Mouse (Mus musculus) stomach, embryonic 16.5 days (tissue): ENCODE results near the gene Padi2. TPM values are rescaled to one million over a fixed set of nuclear protein-coding genes. Genes with fewer than 3 reads are reported as not detected.

ENCODE experiments used
- ATAC-seq: fragments of 200-750 bp; cut with Nextera tagmentation; 2 replicates; pipeline ENCODE4 v1.8.0; 2017; ENCODE audit warnings: moderate number of reproducible peaks, moderate TSS enrichment; ENCODE audit not compliant: insufficient read depth, low FRiP score
- H3K27ac ChIP-seq: fragments of 300-500 bp; sonication (generic); 2 replicates; pipeline ENCODE4 v1.5.1; 2014; ENCODE audit warnings: low read length
- H3K27me3 ChIP-seq: fragments of 300-500 bp; sonication (generic); 2 replicates; pipeline ENCODE4 v1.6.1; 2014; ENCODE audit warnings: low read length, control low read depth, mixed read lengths; ENCODE audit not compliant: control insufficient read depth, insufficient read depth
- H3K36me3 ChIP-seq: fragments of 300-500 bp; sonication (generic); 2 replicates; pipeline ENCODE4 v1.6.1; 2014; ENCODE audit warnings: low read length; ENCODE audit not compliant: control insufficient read depth, insufficient read depth
- H3K4me1 ChIP-seq: fragments of 300-500 bp; sonication (generic); 2 replicates; pipeline ENCODE4 v1.6.1; 2014; ENCODE audit warnings: low read length, control low read depth, mixed read lengths; ENCODE audit not compliant: control insufficient read depth, insufficient read depth
- H3K4me2 ChIP-seq: fragments of 300-500 bp; sonication (generic); 2 replicates; pipeline ENCODE4 v1.6.1; 2014; ENCODE audit warnings: low read depth, low read length, mixed read lengths
- H3K4me3 ChIP-seq: fragments of 300-500 bp; sonication (generic); replicated peaks from 2 replicates; pipeline ENCODE4 v1.5.1; 2014; ENCODE audit warnings: mild to moderate bottlenecking, low read length
- H3K9ac ChIP-seq: fragments of 300-500 bp; sonication (generic); 2 replicates; pipeline ENCODE4 v1.6.1; 2014; ENCODE audit warnings: low read length
- H3K9me3 ChIP-seq: fragments of 300-500 bp; sonication (generic); replicated peaks from 2 replicates; pipeline ENCODE4 v1.6.1; 2016; ENCODE audit warnings: low read length, control low read depth; ENCODE audit not compliant: control insufficient read depth
- WGBS: fragments of 180-500 bp; shearing (Covaris S2); extraction: QIAGEN DNeasy Blood & Tissue Kit; methylation state at CpG from one replicate; pipeline ENCODE4 v1.1.7; 2014; 5-methylcytosine and 5-hydroxymethylcytosine counted together
- polyA plus RNA-seq: library from polyadenylated mRNA; unstranded; fragments of >200 nt; fragmentation: Nextera tagmentation; extraction: Ambion mirVana; gene quantifications from 2 replicates; pipeline ENCODE4 v1.2.1, GENCODE M21; 2015

The Padi2 gene
- polyA plus RNA-seq, 1 experiment from 2014 or later, result 3.2 TPM

- no peak overlapping the region for H3K4me3 ChIP-seq
- H3K4me2 ChIP-seq, result no peak overlapping the region
- no peak overlapping the region for H3K27ac ChIP-seq
- no peak for ATAC-seq
- H3K36me3 ChIP-seq, result no peaks in the 10 kb centered on the region
- H3K27me3 ChIP-seq, result no peaks in the 10 kb centered on the region
- 86% methylated on average over 8 of the region's 8 CpGs for WGBS
- peaks cover 4% of the 10 kb centered on the region; the same call in 1 of the 2 replicates for H3K9me3 ChIP-seq
- H3K4me1 ChIP-seq, result peaks cover 8% of the 10 kb centered on the region; the same call in 1 of the 2 replicates
- no peak overlapping the region for H3K9ac ChIP-seq
Observed at GRCm38 (mm10) chr4:140869945-140870344, 36.2 kb upstream of the Padi2 start.

GRCm38 (mm10) chr4:140870876-140871275 lies 35.3 kb upstream of the Padi2 start:
- Histone ChIP-seq H3K27me3 (no peaks in the 10 kb centered on the region), H3K36me3 (no peaks in the 10 kb centered on the region), H3K9me3 (peaks cover 4% of the 10 kb centered on the region; the same call in 1 of the 2 replicates), H3K4me1 (peaks cover 8% of the 10 kb centered on the region; the same call in 1 of the 2 replicates), H3K4me3 (no peak overlapping the region), H3K9ac (no peak overlapping the region), H3K4me2 (no peak overlapping the region), H3K27ac (no peak overlapping the region)
- 76% methylated on average over 7 of the region's 7 CpGs for WGBS
- ATAC-seq, result no peak

- Histone ChIP-seq H3K27me3 (no peaks in the 10 kb centered on the region), H3K9me3 (peaks cover 4% of the 10 kb centered on the region; the same call in 1 of the 2 replicates), H3K4me3 (no peak overlapping the region), H3K36me3 (no peaks in the 10 kb centered on the region), H3K4me1 (peaks cover 8% of the 10 kb centered on the region; the same call in 1 of the 2 replicates), H3K27ac (no peak overlapping the region), H3K4me2 (no peak overlapping the region), H3K9ac (no peak overlapping the region)
- no peak for ATAC-seq
- WGBS, result 81% methylated on average over 3 of the region's 3 CpGs
Observed at GRCm38 (mm10) chr4:140871376-140871775, 34.8 kb upstream of the Padi2 start.

DNA sequence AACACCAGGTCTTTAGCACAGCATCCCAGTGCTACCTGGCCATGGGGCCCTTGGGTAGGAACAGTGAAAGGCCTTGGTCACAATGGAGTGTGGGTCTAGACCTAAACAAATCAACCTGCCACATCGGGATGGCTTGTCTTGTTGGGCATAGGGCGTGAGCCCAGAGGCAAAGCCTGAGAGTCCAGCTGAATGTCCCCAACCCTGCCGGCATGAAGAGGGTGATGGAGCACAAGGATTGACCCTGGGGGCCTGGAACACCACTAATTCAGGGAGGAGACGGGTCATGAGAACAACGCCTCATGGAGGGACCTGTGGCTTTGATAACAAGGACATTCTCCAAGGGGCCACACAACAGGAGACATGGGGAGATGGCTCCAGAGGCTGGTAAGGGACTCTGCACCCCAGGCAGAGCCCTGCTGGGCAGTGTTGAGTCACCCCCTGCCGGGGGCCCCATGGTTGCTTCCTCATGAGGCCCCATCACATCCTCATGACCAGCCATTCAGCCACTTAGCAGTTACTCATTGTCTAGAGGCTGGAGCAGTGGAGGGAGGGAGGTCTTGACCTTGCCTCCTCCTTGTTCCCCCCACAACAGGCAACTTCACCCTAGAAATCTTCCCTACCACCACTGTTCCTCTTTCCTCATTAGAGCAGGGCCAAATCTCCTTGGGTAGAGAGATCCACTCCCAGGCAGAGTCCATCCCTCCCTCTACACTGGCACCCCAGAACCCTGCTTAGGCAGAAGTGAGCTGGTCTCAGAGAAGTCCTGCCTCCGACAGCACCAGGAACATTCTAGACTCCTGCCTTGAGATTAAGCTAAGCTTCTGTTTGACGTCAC lies 34.1 kb upstream of the Padi2 start:
- H3K9ac ChIP-seq, result no peak overlapping the region
- no peak overlapping the region for H3K4me2 ChIP-seq
- ATAC-seq, result no peak
- H3K27me3 ChIP-seq, result no peaks in the 10 kb centered on the region
- WGBS, result 74% methylated on average over 8 of the region's 8 CpGs
- no peak overlapping the region for H3K27ac ChIP-seq
- H3K4me1 ChIP-seq, result peaks cover 8% of the 10 kb centered on the region; the same call in 1 of the 2 replicates
- H3K4me3 ChIP-seq, result no peak overlapping the region
- peaks cover 4% of the 10 kb centered on the region; the same call in 1 of the 2 replicates for H3K9me3 ChIP-seq
- no peaks in the 10 kb centered on the region for H3K36me3 ChIP-seq

DNA sequence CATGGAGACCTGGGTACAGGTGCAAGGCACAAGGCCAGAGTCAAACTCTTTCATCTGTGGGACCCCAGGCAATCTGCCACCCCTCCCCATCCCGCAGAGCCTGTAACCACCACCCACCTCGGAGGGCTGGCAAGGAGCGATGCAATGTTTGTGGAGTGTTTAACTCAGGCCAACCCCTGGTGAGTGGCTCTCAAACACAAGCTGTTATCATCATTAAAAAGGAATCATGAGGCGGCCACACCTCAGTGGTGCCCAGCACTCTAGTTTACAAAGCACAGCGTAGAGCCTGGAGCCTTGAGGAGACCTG lies 33.5 kb upstream of the Padi2 start:
- peaks cover 4% of the 10 kb centered on the region; the same call in 1 of the 2 replicates for H3K9me3 ChIP-seq
- WGBS, result 65% methylated on average over 5 of the region's 5 CpGs
- H3K9ac ChIP-seq, result no peak overlapping the region
- H3K4me3 ChIP-seq, result no peak overlapping the region
- no peaks in the 10 kb centered on the region for H3K36me3 ChIP-seq
- no peak overlapping the region for H3K27ac ChIP-seq
- peak; percentile 23; the same call in 1 of the 2 replicates for ATAC-seq
- H3K4me1 ChIP-seq, result peaks cover 8% of the 10 kb centered on the region; the same call in 1 of the 2 replicates
- no peak overlapping the region for H3K4me2 ChIP-seq
- no peaks in the 10 kb centered on the region for H3K27me3 ChIP-seq

- no peak overlapping the region for H3K4me2 ChIP-seq
- peaks cover 4% of the 10 kb centered on the region; the same call in 1 of the 2 replicates for H3K9me3 ChIP-seq
- no peak overlapping the region for H3K4me3 ChIP-seq
- no peaks in the 10 kb centered on the region for H3K36me3 ChIP-seq
- no peaks in the 10 kb centered on the region for H3K27me3 ChIP-seq
- ATAC-seq, result no peak; the same call in 1 of the 2 replicates
- H3K4me1 ChIP-seq, result peaks cover 8% of the 10 kb centered on the region; the same call in 1 of the 2 replicates
- no peak overlapping the region for H3K27ac ChIP-seq
- H3K9ac ChIP-seq, result no peak overlapping the region
- WGBS, result 41% methylated on average over 11 of the region's 11 CpGs
Observed at GRCm38 (mm10) chr4:140873011-140873410, 33.1 kb upstream of the Padi2 start.

GRCm38 (mm10) chr4:140876161-140876560 lies 30.0 kb upstream of the Padi2 start:
- no peak for ATAC-seq
- Histone ChIP-seq H3K9me3 (peaks cover 4% of the 10 kb centered on the region; the same call in 1 of the 2 replicates), H3K9ac (no peak overlapping the region), H3K4me2 (no peak overlapping the region), H3K4me1 (no peaks in the 10 kb centered on the region), H3K4me3 (no peak overlapping the region), H3K36me3 (no peaks in the 10 kb centered on the region), H3K27ac (no peak overlapping the region), H3K27me3 (no peaks in the 10 kb centered on the region)
- 78% methylated on average over 8 of the region's 8 CpGs for WGBS

GRCm38 (mm10) chr4:140876681-140877080 lies 29.5 kb upstream of the Padi2 start:
- Histone ChIP-seq H3K4me3 (no peak overlapping the region), H3K9me3 (peaks cover 4% of the 10 kb centered on the region; the same call in 1 of the 2 replicates), H3K27me3 (no peaks in the 10 kb centered on the region), H3K27ac (no peak overlapping the region), H3K36me3 (no peaks in the 10 kb centered on the region), H3K9ac (no peak overlapping the region), H3K4me1 (no peaks in the 10 kb centered on the region), H3K4me2 (no peak overlapping the region)
- WGBS, result 47% methylated on average over 6 of the region's 6 CpGs
- ATAC-seq, result no peak

DNA sequence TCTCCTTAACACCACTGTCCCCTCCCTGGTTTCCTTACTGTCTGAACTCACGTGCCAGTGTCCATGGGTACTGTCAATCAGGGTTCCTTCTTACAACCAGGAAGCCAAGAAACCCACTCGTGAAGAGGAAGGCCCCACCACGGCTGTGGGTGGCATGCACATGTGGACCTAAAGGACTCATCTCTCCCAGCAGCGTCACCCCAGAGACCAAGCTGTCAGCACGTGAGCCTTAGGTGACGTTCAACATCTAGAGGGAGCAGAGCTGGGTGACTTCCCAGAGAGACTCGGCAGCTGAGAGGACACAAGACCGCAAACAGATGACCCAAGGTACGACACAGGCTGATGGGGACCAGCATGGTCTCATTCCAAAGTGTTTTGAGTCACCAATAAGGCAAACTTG lies 28.7 kb upstream of the Padi2 start:
- Histone ChIP-seq H3K27ac (no peak overlapping the region), H3K36me3 (no peaks in the 10 kb centered on the region), H3K4me3 (no peak overlapping the region), H3K4me1 (no peaks in the 10 kb centered on the region), H3K9me3 (peaks cover 4% of the 10 kb centered on the region; the same call in 1 of the 2 replicates), H3K9ac (no peak overlapping the region), H3K4me2 (no peak overlapping the region), H3K27me3 (no peaks in the 10 kb centered on the region)
- WGBS, result 74% methylated on average over 9 of the region's 9 CpGs
- ATAC-seq, result no peak
